Comparison of ENCODE assay signal across 8 mouse cellular contexts in genomic region chr1:184729357-184730140, GRCm38 (mm10). TPM values are rescaled to one million over a fixed set of nuclear protein-coding genes. Genes with fewer than 3 reads are reported as not detected.
DNase-seq lines count a peak whose midpoint lies in the region; ATAC-seq lines count a peak whose summit lies in the region.

No protein-coding gene starts in this region.

- no peak for DNase-seq in kidney, postnatal 36 days
- DNase-seq in limb, embryonic 11.5 days (ENCODE audit: low spot score) = peak; percentile 63
- DNase-seq in adrenal gland, adult 18-20 months (ENCODE audit: low spot score in 2 of 2) = no peak
- DNase-seq in thymus, postnatal 0 days (ENCODE audit: low spot score) = no peak
- DNase-seq in spleen, postnatal 14 days (ENCODE audit: low spot score in 2 of 2) = no peak

- no peaks in the 10 kb centered on the region for H3K9me3 ChIP-seq in kidney, embryonic 15.5 days (replicated peaks)
- H3K9me3 ChIP-seq in embryonic facial prominence, embryonic 13.5 days = no peaks in the 10 kb centered on the region
- H3K9me3 ChIP-seq in limb, embryonic 11.5 days (ENCODE audit: control insufficient read depth, low read length) = no peaks in the 10 kb centered on the region

- no peaks in the 10 kb centered on the region for H3K36me3 ChIP-seq in kidney, embryonic 15.5 days
- H3K36me3 ChIP-seq in embryonic facial prominence, embryonic 13.5 days = no peaks in the 10 kb centered on the region
- no peaks in the 10 kb centered on the region for H3K36me3 ChIP-seq in limb, embryonic 11.5 days (ENCODE audit: control insufficient read depth, insufficient read depth, low read length)

- H3K27ac ChIP-seq in kidney, embryonic 15.5 days = no peak overlapping the region
- no peak overlapping the region for H3K27ac ChIP-seq in embryonic facial prominence, embryonic 13.5 days
- H3K27ac ChIP-seq in limb, embryonic 11.5 days (replicated peaks; ENCODE audit: low read depth, low read length) = no peak overlapping the region

- peaks cover 99% of the 10 kb centered on the region for H3K27me3 ChIP-seq in kidney, embryonic 15.5 days
- H3K27me3 ChIP-seq in embryonic facial prominence, embryonic 13.5 days = peaks cover 98% of the 10 kb centered on the region
- peaks cover 84% of the 10 kb centered on the region for H3K27me3 ChIP-seq in limb, embryonic 11.5 days (ENCODE audit: control insufficient read depth, insufficient read depth, low read length)

- no peak for ATAC-seq in kidney, embryonic 15.5 days (replicated peaks; ENCODE audit: low FRiP score)
- no peak for ATAC-seq in embryonic facial prominence, embryonic 13.5 days (ENCODE audit: insufficient number of reproducible peaks, insufficient read depth, low FRiP score, low TSS enrichment, low read depth)
- no peak for ATAC-seq in limb, embryonic 11.5 days (ENCODE audit: insufficient number of reproducible peaks, low FRiP score, low TSS enrichment, low read depth)
- peak; percentile 15; the same call in 1 of the 2 replicates for ATAC-seq in megakaryocyte progenitor cell, adult 5-6 weeks (replicated peaks; ENCODE audit: poor library complexity)

- H3K9ac ChIP-seq in kidney, embryonic 15.5 days = no peak overlapping the region
- 0 out of 2 replicates have a peak overlapping the region, but pooled peaks have one; percentile 4 for H3K9ac ChIP-seq in embryonic facial prominence, embryonic 13.5 days
- no peak overlapping the region for H3K9ac ChIP-seq in limb, embryonic 11.5 days (ENCODE audit: low read length)

- peak overlapping the region; percentile 61 for H3K4me3 ChIP-seq in kidney, embryonic 15.5 days (replicated peaks)
- peak overlapping the region; percentile 59 for H3K4me3 ChIP-seq in embryonic facial prominence, embryonic 13.5 days
- peak overlapping the region; percentile 5; the same call in 1 of the 2 replicates for H3K4me3 ChIP-seq in limb, embryonic 11.5 days (ENCODE audit: low read depth, low read length)

- H3K4me1 ChIP-seq in kidney, embryonic 15.5 days = peaks cover 49% of the 10 kb centered on the region
- H3K4me1 ChIP-seq in embryonic facial prominence, embryonic 13.5 days = peaks cover 45% of the 10 kb centered on the region
- H3K4me1 ChIP-seq in limb, embryonic 11.5 days (ENCODE audit: control insufficient read depth, insufficient read depth, low read length) = peaks cover 10% of the 10 kb centered on the region; the same call in 1 of the 2 replicates

- peak overlapping the region; percentile 34 for H3K4me2 ChIP-seq in kidney, embryonic 15.5 days
- H3K4me2 ChIP-seq in embryonic facial prominence, embryonic 13.5 days = peak overlapping the region; percentile 86
- H3K4me2 ChIP-seq in limb, embryonic 11.5 days (ENCODE audit: low read depth, severe bottlenecking) = peak overlapping the region; percentile 3; the same call in 1 of the 2 replicates

- 4% methylated on average over 19 of the region's 19 CpGs for WGBS in kidney, embryonic 15.5 days
- WGBS in embryonic facial prominence, embryonic 13.5 days = 7% methylated on average over 19 of the region's 19 CpGs
- WGBS in limb, embryonic 11.5 days = 2% methylated on average over 19 of the region's 19 CpGs

RNA-seq across cellular contexts. Expression of gene Hlx, which starts 2.9 kb away (rescaled TPM):
- 16.6 and 18.5 TPM in 2 replicates for polyA plus RNA-seq in kidney, embryonic 15.5 days (2015; fragmentation: Nextera tagmentation; extraction: Ambion mirVana)
- 13.3 and 14.9 TPM in 2 replicates for polyA plus RNA-seq in embryonic facial prominence, embryonic 13.5 days (2015; fragmentation: Nextera tagmentation; extraction: Ambion mirVana)
- 10.5 and 12.8 TPM in 2 replicates for polyA plus RNA-seq in limb, embryonic 11.5 days (2014; fragmentation: Nextera tagmentation; extraction: Ambion mirVana)
- total RNA-seq in megakaryocyte progenitor cell, adult 5-6 weeks (2015) = 11.6 and 14.7 TPM in 2 replicates
- total RNA-seq in megakaryocyte progenitor cell, adult 5-6 weeks (2017) = 10.3 and 15.2 TPM in 2 replicates
- 10 to 100 TPM; 10.7 to 11.1 TPM for total RNA-seq in adrenal gland, adult 18-20 months (2021)
- polyA plus RNA-seq in thymus, postnatal 0 days (2015; fragmentation: Nextera tagmentation; extraction: Ambion mirVana) = 5.4 and 5.8 TPM in 2 replicates

Comparison
In these comparisons a context has a peak if more than half of its experiments do, and no peak if none do; other contexts are left out.
1. H3K4me2 ChIP-seq: peak in every context shown above with its lines; median percentile 86 in embryonic facial prominence, embryonic 13.5 days; 34 in kidney, embryonic 15.5 days; 3 in limb, embryonic 11.5 days.
2. H3K4me3 ChIP-seq: peak in every context shown above with its lines; median percentile 61 in kidney, embryonic 15.5 days; 59 in embryonic facial prominence, embryonic 13.5 days; 5 in limb, embryonic 11.5 days.